Mouse (Mus musculus) small intestine, adult 2 months (tissue): Measurements from ENCODE around the gene Ipcef1. TPM values are rescaled to one million over a fixed set of nuclear protein-coding genes. Genes with fewer than 3 reads are reported as not detected.

Experiments
- H3K27ac ChIP-seq: fragments of 200-500 bp; 2 replicates; pipeline ENCODE4 v1.5.1; 2012; ENCODE audit warnings: low read depth, low read length, control low read depth, inconsistent platforms; ENCODE audit not compliant: insufficient read depth
- H3K27me3 ChIP-seq: fragments of 200-500 bp; 2 replicates; pipeline ENCODE4 v1.6.1; 2012; ENCODE audit warnings: mild to moderate bottlenecking, moderate library complexity, low read length, inconsistent platforms; ENCODE audit not compliant: control insufficient read depth, insufficient read depth
- H3K36me3 ChIP-seq: fragments of 200-500 bp; 2 replicates; pipeline ENCODE4 v1.6.1; 2012; ENCODE audit warnings: mild to moderate bottlenecking, low read length, control low read depth, inconsistent platforms; ENCODE audit not compliant: control insufficient read depth, insufficient read depth
- H3K4me1 ChIP-seq: fragments of 200-500 bp; 2 replicates; pipeline ENCODE4 v1.6.1; 2012; ENCODE audit warnings: low read length, inconsistent platforms, mixed read lengths; ENCODE audit not compliant: control insufficient read depth, insufficient read depth, insufficient read length
- H3K4me3 ChIP-seq: fragments of 200-500 bp; 2 replicates; pipeline ENCODE4 v1.5.1; 2012; ENCODE audit warnings: low read depth, mild to moderate bottlenecking, control low read depth, inconsistent platforms, low read length, moderate library complexity
- CTCF ChIP-seq: fragments of 200-500 bp; IDR thresholded peaks from 2 replicates; pipeline ENCODE4 v1.5.1; 2012; ENCODE audit warnings: low read depth, mild to moderate bottlenecking, control low read depth, inconsistent platforms, low read length, moderate library complexity, mixed read lengths; ENCODE audit not compliant: insufficient replicate concordance, insufficient read length; ENCODE audit errors: extremely low read depth
- POLR2A ChIP-seq: fragments of 200-500 bp; IDR thresholded peaks from 2 replicates; pipeline ENCODE4 v1.6.1; 2012; ENCODE audit warnings: low read depth, mild to moderate bottlenecking, control low read depth, inconsistent platforms, low read length, moderate library complexity
- WGBS: fragments of 180-500 bp; shearing (Covaris S2); methylation state at CpG from one replicate; pipeline ENCODE4 v1.1.7; 2018; 5-methylcytosine and 5-hydroxymethylcytosine counted together
- polyA plus RNA-seq: library from polyadenylated mRNA; depleted of rRNA; stranded (reverse); fragments of >200 nt; gene quantifications from 2 replicates; pipeline ENCODE4 v1.2.3, GENCODE M21; 2012

Ipcef1 gene
- polyA plus RNA-seq, 1 experiment: 0.19 TPM

DNA sequence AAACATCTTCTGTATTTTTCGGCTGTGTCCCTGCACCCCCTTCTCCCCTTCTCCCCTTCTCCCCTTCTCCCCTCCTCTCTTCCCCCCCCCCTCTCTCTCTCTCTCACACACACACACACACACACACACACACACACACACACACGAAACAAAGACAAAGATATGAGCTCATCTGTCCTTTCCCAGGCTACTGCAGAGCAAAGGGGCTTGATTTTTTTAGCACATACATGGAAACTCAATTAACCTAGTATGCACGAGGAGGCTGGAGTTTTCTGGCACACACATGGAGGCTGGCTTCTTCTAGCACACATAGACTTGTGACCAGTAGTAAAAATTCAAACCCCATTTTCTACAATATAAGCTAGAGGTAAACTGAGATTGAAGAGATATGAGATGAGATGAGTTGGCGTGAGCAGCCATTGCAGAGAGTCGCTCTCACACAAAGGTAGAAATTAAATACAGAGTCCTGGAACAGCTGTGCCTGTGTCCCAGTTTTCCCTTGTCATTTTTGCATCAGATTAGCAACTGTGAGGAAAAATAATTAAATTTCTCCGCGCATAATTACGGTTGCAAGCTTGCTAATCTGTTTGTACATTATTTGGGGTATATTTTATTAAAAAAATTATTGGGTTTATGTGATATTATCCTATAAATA, 84.6 kb downstream of the Ipcef1 start:
- no peaks in the 10 kb centered on the region for H3K36me3 ChIP-seq
- H3K27ac ChIP-seq: no peak overlapping the region
- WGBS: 83% methylated on average over 8 of the region's 8 CpGs
- H3K4me1 ChIP-seq: no peaks in the 10 kb centered on the region
- H3K4me3 ChIP-seq: no peak overlapping the region
- no peaks in the 10 kb centered on the region for H3K27me3 ChIP-seq
- no peak for TF ChIP-seq CTCF
- no peak for TF ChIP-seq POLR2A

DNA sequence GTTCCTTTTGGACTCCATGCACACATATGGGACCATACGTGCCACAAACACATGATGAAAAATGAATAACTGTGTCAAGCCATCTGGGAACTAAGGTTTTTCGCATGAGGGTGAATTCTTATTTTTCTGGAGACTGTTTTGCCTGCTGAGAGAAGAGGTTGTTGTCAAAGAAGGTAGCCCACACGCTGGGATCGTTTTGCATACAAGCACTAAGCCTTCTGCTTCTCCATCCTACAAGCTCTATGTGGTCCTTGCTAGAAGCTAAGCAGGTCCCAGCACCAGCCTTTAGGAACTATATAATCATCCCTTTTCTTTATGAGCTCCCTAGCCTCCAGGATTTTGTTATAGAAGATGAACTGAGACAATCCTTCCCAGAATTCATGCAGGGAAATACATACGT, 93.5 kb downstream of the Ipcef1 start:
- WGBS: 78% methylated on average over 5 of the region's 5 CpGs
- Histone ChIP-seq H3K4me3 (no peak overlapping the region), H3K4me1 (no peaks in the 10 kb centered on the region), H3K36me3 (no peaks in the 10 kb centered on the region), H3K27me3 (no peaks in the 10 kb centered on the region), H3K27ac (no peak overlapping the region)
- TF ChIP-seq CTCF (no peak), POLR2A (no peak)

DNA sequence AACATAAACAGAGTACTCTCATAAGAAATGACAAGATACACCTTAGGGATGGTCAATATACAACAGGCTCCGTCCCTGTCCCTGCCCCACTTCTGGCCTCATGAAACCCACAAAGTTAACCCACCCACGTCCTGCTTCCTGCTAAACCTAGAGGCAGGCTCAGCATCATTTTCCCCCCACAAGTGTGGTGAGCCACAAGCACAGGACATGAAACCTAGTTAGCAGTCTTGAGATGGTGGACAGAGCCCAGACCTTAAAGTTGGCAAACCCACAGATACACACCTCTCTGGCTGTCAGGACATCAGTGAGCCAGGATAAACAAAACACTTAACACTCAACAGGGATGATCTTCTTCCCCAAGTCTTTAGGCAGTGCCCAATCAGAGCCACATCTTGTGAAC, 95.9 kb downstream of the Ipcef1 start:
- 69% methylated on average over 2 of the region's 2 CpGs for WGBS
- no peaks in the 10 kb centered on the region for H3K4me1 ChIP-seq
- H3K27ac ChIP-seq: no peak overlapping the region
- TF ChIP-seq CTCF (no peak), POLR2A (no peak)
- H3K36me3 ChIP-seq: no peaks in the 10 kb centered on the region
- no peaks in the 10 kb centered on the region for H3K27me3 ChIP-seq
- no peak overlapping the region for H3K4me3 ChIP-seq

DNA sequence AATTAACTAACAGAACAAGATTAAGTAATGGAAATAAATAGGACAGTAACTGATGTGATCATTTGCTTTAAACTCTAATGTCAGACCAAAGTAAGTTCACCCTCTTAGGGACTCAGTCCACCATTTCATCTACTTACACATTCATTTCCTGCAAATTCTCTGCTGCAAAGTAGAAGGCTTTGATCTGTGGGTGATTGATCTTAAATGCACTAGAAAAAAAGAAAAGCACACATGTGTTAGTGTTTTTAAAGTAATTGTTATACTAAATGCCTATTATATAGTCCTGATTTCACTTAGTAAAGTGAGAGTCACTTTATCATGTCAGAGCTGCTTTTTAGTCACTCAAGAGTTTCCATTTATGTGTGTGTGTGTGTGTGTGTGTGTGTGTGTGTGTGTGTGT, 97.7 kb downstream of the Ipcef1 start:
- H3K27me3 ChIP-seq: no peaks in the 10 kb centered on the region
- H3K27ac ChIP-seq: no peak overlapping the region
- TF ChIP-seq POLR2A (no peak), CTCF (no peak)
- no peak overlapping the region for H3K4me3 ChIP-seq
- no peaks in the 10 kb centered on the region for H3K4me1 ChIP-seq
- no peaks in the 10 kb centered on the region for H3K36me3 ChIP-seq

DNA sequence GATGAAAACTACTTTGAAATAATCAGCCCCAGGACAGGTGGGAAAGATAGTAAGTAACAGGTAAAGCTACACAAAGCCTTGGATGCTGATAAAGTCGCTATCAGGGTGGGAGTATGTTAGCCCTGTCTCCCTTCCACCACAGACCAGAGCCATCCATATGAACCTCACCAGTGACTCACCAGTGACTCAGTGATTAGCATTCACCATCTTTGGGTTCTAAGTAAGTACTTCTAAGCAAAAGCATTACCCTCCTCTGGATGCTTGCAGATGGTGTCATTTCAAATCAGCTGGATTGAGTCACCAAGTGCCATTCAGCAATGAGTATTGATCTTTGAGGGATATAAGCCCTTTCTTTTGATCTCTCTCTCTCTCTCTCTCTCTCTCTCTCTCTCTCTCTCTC, 99.2 kb downstream of the Ipcef1 start:
- WGBS: 52% methylated on average over 1 of the region's 1 CpGs
- TF ChIP-seq POLR2A: no peak
- no peak for TF ChIP-seq CTCF
- H3K4me1 ChIP-seq: no peaks in the 10 kb centered on the region
- H3K36me3 ChIP-seq: no peaks in the 10 kb centered on the region
- H3K4me3 ChIP-seq: no peak overlapping the region
- no peaks in the 10 kb centered on the region for H3K27me3 ChIP-seq
- no peak overlapping the region for H3K27ac ChIP-seq

DNA sequence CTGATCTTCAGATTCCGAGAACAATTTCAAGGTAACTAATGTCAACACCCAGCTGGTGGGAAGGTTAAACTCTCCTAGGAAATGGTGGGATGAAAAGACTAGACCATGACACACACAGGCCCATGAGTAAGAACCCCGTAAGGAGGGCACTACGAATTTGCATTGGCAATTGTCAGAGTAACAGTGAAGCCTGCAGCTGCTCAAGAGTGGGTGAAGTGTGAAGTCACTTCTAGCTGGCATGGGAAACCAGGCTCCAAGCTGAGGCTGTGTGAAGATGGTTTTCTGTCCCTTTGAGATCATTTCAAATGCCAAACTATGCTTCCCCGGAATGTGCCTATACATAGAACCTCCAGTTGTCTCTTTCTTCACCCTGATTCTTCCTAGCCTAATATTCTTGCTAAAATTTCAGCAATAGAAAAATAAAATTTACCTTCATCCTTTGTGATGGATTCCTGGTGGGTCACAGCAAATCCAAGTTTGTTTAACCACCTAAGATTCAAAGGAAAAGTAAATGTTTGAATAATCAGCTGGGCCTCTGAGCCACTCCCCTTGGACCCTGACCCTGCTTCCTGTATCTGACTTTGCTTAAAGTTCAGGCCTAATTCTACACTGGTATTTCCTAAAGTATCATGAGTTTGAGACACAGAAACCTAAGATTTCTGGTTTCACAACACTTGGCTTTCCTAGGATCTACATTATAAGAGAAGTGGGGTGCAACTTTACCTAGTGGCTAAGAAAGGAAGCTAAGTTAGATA, 115.4 kb downstream of the Ipcef1 start:
- no peaks in the 10 kb centered on the region for H3K4me1 ChIP-seq
- TF ChIP-seq CTCF: no peak
- no peaks in the 10 kb centered on the region for H3K27me3 ChIP-seq
- no peaks in the 10 kb centered on the region for H3K36me3 ChIP-seq
- 86% methylated on average over 4 of the region's 4 CpGs for whole genome bisulfite sequencing
- no peak overlapping the region for H3K4me3 ChIP-seq
- H3K27ac ChIP-seq: no peak overlapping the region

DNA sequence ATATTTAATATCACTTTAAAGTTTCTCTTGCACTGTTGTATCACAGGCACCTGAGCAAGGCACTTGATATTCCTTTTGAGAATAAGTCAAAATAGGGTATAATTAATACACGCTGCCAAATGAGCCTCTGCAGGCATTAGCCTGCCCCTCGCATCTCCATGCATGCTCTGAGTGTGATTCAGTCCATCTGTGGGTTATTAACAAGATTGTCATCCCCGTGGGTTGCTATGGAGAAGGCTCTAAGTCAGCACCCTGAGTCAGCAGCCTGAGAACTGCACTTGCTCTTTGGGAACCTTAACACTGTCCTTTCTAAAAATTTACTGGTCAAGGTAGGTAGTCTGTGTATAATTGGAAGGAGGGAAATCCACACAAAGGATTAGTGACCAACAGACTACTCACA, 117.5 kb downstream of the Ipcef1 start:
- TF ChIP-seq CTCF (no peak), POLR2A (no peak)
- no peaks in the 10 kb centered on the region for H3K4me1 ChIP-seq
- no peaks in the 10 kb centered on the region for H3K36me3 ChIP-seq
- H3K27ac ChIP-seq: no peak overlapping the region
- H3K27me3 ChIP-seq: no peaks in the 10 kb centered on the region
- 70% methylated on average over 3 of the region's 3 CpGs for WGBS
- no peak overlapping the region for H3K4me3 ChIP-seq
